Mouse (Mus musculus) cerebellum, adult 2 months (tissue): ENCODE data around the gene Magi2.

Experiments used
- CTCF ChIP-seq: fragments of 200-500 bp; IDR thresholded peaks from 2 replicates; pipeline ENCODE4 v1.5.1; 2011; ENCODE audit warnings: low read depth, mild to moderate bottlenecking, control low read depth, low read length, moderate library complexity, borderline replicate concordance; ENCODE audit not compliant: insufficient read depth
- POLR2A ChIP-seq: fragments of 200-500 bp; IDR thresholded peaks from 2 replicates; pipeline ENCODE4 v1.6.1; 2011; ENCODE audit warnings: low read length, control low read depth, borderline replicate concordance; ENCODE audit not compliant: insufficient read depth

DNA sequence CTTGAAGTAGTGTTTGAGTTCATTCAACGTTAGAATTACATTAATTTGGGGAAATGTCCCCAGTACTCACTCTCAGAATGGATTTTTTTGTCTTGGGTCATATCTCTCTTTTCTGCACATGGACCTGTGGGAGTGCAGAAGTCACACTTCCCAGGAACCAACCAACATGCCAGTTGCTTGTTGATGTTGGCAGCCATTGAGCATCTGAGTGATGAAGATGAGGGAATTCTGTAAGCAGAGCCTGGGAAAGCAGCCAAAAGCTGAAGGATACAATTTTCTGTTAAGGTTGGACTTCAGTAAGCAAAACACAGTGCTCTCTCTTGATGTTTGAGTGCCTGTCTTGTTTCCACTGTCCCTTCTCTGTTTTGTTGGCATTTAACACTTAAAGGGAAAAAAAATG lies 1102.1 kb downstream of the Magi2 start:
- TF ChIP-seq POLR2A, result no peak
- no peak for TF ChIP-seq CTCF
